Mouse (Mus musculus) limb, embryonic 12.5 days (tissue): ENCODE measurements around the gene Ccdc83. TPM values are rescaled to one million over a fixed set of nuclear protein-coding genes. Genes with fewer than 3 reads are reported as not detected.
A peak's percentile ranks its signal among the peaks of the same experiment; 100 is the strongest.
"Not testable (repeated sequence)": the region's sequence is repeated elsewhere in the genome, so short reads cannot be mapped to it uniquely, and the experiment has no call there.

ENCODE experiments used
- ATAC-seq: fragments of 200-750 bp; cut with Nextera tagmentation; 2 replicates; pipeline ENCODE4 v1.8.0; 2017; ENCODE audit warnings: low read depth, moderate TSS enrichment; ENCODE audit not compliant: insufficient number of reproducible peaks, insufficient read depth, low FRiP score, low TSS enrichment
- H3K27ac ChIP-seq: fragments of 300-500 bp; sonication (generic); 2 replicates; pipeline ENCODE4 v1.5.1; 2016; ENCODE audit warnings: mild to moderate bottlenecking, moderate library complexity
- H3K27me3 ChIP-seq: fragments of 300-500 bp; sonication (generic); 2 replicates; pipeline ENCODE4 v1.6.1; 2016; ENCODE audit warnings: mild to moderate bottlenecking, moderate library complexity
- H3K36me3 ChIP-seq: fragments of 300-500 bp; sonication (generic); 2 replicates; pipeline ENCODE4 v1.6.1; 2016; ENCODE audit warnings: mild to moderate bottlenecking, moderate library complexity
- H3K4me1 ChIP-seq: fragments of 300-500 bp; sonication (generic); replicated peaks from 2 replicates; pipeline ENCODE4 v1.6.1; 2016
- H3K4me2 ChIP-seq: fragments of 300-500 bp; sonication (generic); 2 replicates; pipeline ENCODE4 v1.6.1; 2016; ENCODE audit warnings: mild to moderate bottlenecking, moderate library complexity
- H3K4me3 ChIP-seq: fragments of 300-500 bp; sonication (generic); replicated peaks from 2 replicates; pipeline ENCODE4 v1.5.1; 2016; ENCODE audit warnings: mild to moderate bottlenecking
- H3K9ac ChIP-seq: fragments of 300-500 bp; sonication (generic); replicated peaks from 2 replicates; pipeline ENCODE4 v1.6.1; 2016; ENCODE audit warnings: mild to moderate bottlenecking, moderate library complexity
- H3K9me3 ChIP-seq: fragments of 300-500 bp; sonication (generic); 2 replicates; pipeline ENCODE4 v1.6.1; 2016; ENCODE audit warnings: mild to moderate bottlenecking, moderate library complexity
- WGBS: fragments of 180-500 bp; shearing (Covaris S2); methylation state at CpG from one replicate; pipeline ENCODE4 v1.1.7; 2016; 5-methylcytosine and 5-hydroxymethylcytosine counted together
- polyA plus RNA-seq: library from polyadenylated mRNA; unstranded; fragments of >200 nt; fragmentation: Nextera tagmentation; extraction: Ambion mirVana; gene quantifications from 2 replicates; pipeline ENCODE4 v1.2.1, GENCODE M21; 2016

Ccdc83 gene
- polyA plus RNA-seq, 1 experiment from 2014 or later, result not detected

GRCm38 (mm10) chr7:90258701-90259100, 6.9 kb downstream of the Ccdc83 start:
- 89% methylated on average over 2 of the region's 2 CpGs for WGBS
- H3K4me2 ChIP-seq, result no peak overlapping the region
- H3K4me1 ChIP-seq, result no peaks in the 10 kb centered on the region
- H3K9ac ChIP-seq, result no peak overlapping the region
- H3K36me3 ChIP-seq, result no peaks in the 10 kb centered on the region
- no peaks in the 10 kb centered on the region for H3K9me3 ChIP-seq
- no peak for ATAC-seq
- H3K27me3 ChIP-seq, result no peaks in the 10 kb centered on the region
- no peak overlapping the region for H3K4me3 ChIP-seq
- H3K27ac ChIP-seq, result no peak overlapping the region

GRCm38 (mm10) chr7:90252946-90253345, 12.6 kb downstream of the Ccdc83 start:
- no peaks in the 10 kb centered on the region for H3K27me3 ChIP-seq
- ATAC-seq, result no peak
- H3K27ac ChIP-seq, result no peak overlapping the region
- H3K36me3 ChIP-seq, result no peaks in the 10 kb centered on the region
- H3K9me3 ChIP-seq, result no peaks in the 10 kb centered on the region
- H3K4me3 ChIP-seq, result no peak overlapping the region
- H3K9ac ChIP-seq, result no peak overlapping the region
- 77% methylated on average over 5 of the region's 5 CpGs for WGBS
- H3K4me2 ChIP-seq, result no peak overlapping the region
- H3K4me1 ChIP-seq, result no peaks in the 10 kb centered on the region

- H3K36me3 ChIP-seq, result no peaks in the 10 kb centered on the region
- 73% methylated on average over 5 of the region's 5 CpGs for WGBS
- no peak overlapping the region for H3K4me2 ChIP-seq
- no peak overlapping the region for H3K27ac ChIP-seq
- H3K4me3 ChIP-seq, result no peak overlapping the region
- no peaks in the 10 kb centered on the region for H3K4me1 ChIP-seq
- no peak for ATAC-seq
- H3K9ac ChIP-seq, result no peak overlapping the region
- no peaks in the 10 kb centered on the region for H3K27me3 ChIP-seq
- no peaks in the 10 kb centered on the region for H3K9me3 ChIP-seq
Observed at GRCm38 (mm10) chr7:90243643-90244042, 21.9 kb downstream of the Ccdc83 start.

- H3K27ac ChIP-seq, result no peak overlapping the region
- H3K4me3 ChIP-seq, result no peak overlapping the region
- no peak overlapping the region for H3K4me2 ChIP-seq
- no peak overlapping the region for H3K9ac ChIP-seq
- 90% methylated on average over 6 of the region's 6 CpGs for WGBS
- no peaks in the 10 kb centered on the region for H3K27me3 ChIP-seq
- no peaks in the 10 kb centered on the region for H3K36me3 ChIP-seq
- ATAC-seq, result no peak
- H3K9me3 ChIP-seq, result no peaks in the 10 kb centered on the region
- no peaks in the 10 kb centered on the region for H3K4me1 ChIP-seq
Observed at GRCm38 (mm10) chr7:90243151-90243550, 22.4 kb downstream of the Ccdc83 start.

- 41% methylated on average over 4 of the region's 4 CpGs for WGBS
- Histone ChIP-seq H3K27me3 (no peaks in the 10 kb centered on the region), H3K36me3 (no peaks in the 10 kb centered on the region), H3K27ac (no peak overlapping the region), H3K4me2 (no peak overlapping the region), H3K4me3 (no peak overlapping the region), H3K9ac (no peak overlapping the region), H3K4me1 (0 out of 2 replicates have a peak, but pooled peaks cover 4% of the 10 kb centered on the region), H3K9me3 (no peaks in the 10 kb centered on the region)
- no peak for ATAC-seq
Observed at GRCm38 (mm10) chr7:90236289-90236905, 29.2 kb downstream of the Ccdc83 start.

GRCm38 (mm10) chr7:90233921-90234320, 31.7 kb downstream of the Ccdc83 start:
- H3K27ac ChIP-seq, result no peak overlapping the region
- no peak overlapping the region for H3K4me2 ChIP-seq
- no peaks in the 10 kb centered on the region for H3K9me3 ChIP-seq
- H3K9ac ChIP-seq, result no peak overlapping the region
- no peak for ATAC-seq
- no peaks in the 10 kb centered on the region for H3K36me3 ChIP-seq
- no peaks in the 10 kb centered on the region for H3K27me3 ChIP-seq
- H3K4me1 ChIP-seq, result 0 out of 2 replicates have a peak, but pooled peaks cover 4% of the 10 kb centered on the region
- no peak overlapping the region for H3K4me3 ChIP-seq
- WGBS, result 49% methylated on average over 4 of the region's 4 CpGs

GRCm38 (mm10) chr7:90231431-90231830, 34.1 kb downstream of the Ccdc83 start:
- no peak overlapping the region for H3K9ac ChIP-seq
- no peaks in the 10 kb centered on the region for H3K36me3 ChIP-seq
- no peak for ATAC-seq
- H3K4me2 ChIP-seq, result no peak overlapping the region
- H3K27me3 ChIP-seq, result no peaks in the 10 kb centered on the region
- H3K9me3 ChIP-seq, result no peaks in the 10 kb centered on the region
- H3K27ac ChIP-seq, result no peak overlapping the region
- H3K4me1 ChIP-seq, result 0 out of 2 replicates have a peak, but pooled peaks cover 4% of the 10 kb centered on the region
- H3K4me3 ChIP-seq, result no peak overlapping the region
- WGBS, result 78% methylated on average over 9 of the region's 9 CpGs

GRCm38 (mm10) chr7:90228884-90229283, 36.7 kb downstream of the Ccdc83 start:
- not testable (repeated sequence) for ATAC-seq, H3K4me2 ChIP-seq, H3K27ac ChIP-seq, H3K27me3 ChIP-seq, H3K9ac ChIP-seq, H3K4me3 ChIP-seq, H3K4me1 ChIP-seq, H3K9me3 ChIP-seq, H3K36me3 ChIP-seq

- Histone ChIP-seq H3K4me3 (no peak overlapping the region), H3K4me2 (no peak overlapping the region), H3K4me1 (no peaks in the 10 kb centered on the region), H3K9me3 (no peaks in the 10 kb centered on the region), H3K27me3 (no peaks in the 10 kb centered on the region), H3K9ac (no peak overlapping the region), H3K27ac (no peak overlapping the region), H3K36me3 (no peaks in the 10 kb centered on the region)
- WGBS, result 87% methylated on average over 4 of the region's 4 CpGs
- no peak for ATAC-seq
Observed at GRCm38 (mm10) chr7:90228075-90228474, 37.5 kb downstream of the Ccdc83 start.

- ATAC-seq, result no peak
- H3K9ac ChIP-seq, result no peak overlapping the region
- WGBS, result 81% methylated on average over 2 of the region's 2 CpGs
- H3K4me2 ChIP-seq, result no peak overlapping the region
- H3K36me3 ChIP-seq, result no peaks in the 10 kb centered on the region
- no peak overlapping the region for H3K4me3 ChIP-seq
- H3K9me3 ChIP-seq, result no peaks in the 10 kb centered on the region
- H3K4me1 ChIP-seq, result peaks cover 11% of the 10 kb centered on the region; the same call in 1 of the 2 replicates
- no peak overlapping the region for H3K27ac ChIP-seq
- no peaks in the 10 kb centered on the region for H3K27me3 ChIP-seq
Observed at GRCm38 (mm10) chr7:90221487-90221886, 44.1 kb downstream of the Ccdc83 start.

GRCm38 (mm10) chr7:90218122-90218521, 47.5 kb downstream of the Ccdc83 start:
- H3K36me3 ChIP-seq, result no peaks in the 10 kb centered on the region
- no peak for ATAC-seq
- 87% methylated on average over 5 of the region's 5 CpGs for WGBS

GRCm38 (mm10) chr7:90216511-90216910, 49.1 kb downstream of the Ccdc83 start:
- ATAC-seq, result peak; percentile 49; the same call in 1 of the 2 replicates
- Histone ChIP-seq H3K4me2 (no peak overlapping the region), H3K4me1 (peaks cover 15% of the 10 kb centered on the region; the same call in 1 of the 2 replicates), H3K27me3 (no peaks in the 10 kb centered on the region), H3K9ac (no peak overlapping the region), H3K9me3 (no peaks in the 10 kb centered on the region), H3K4me3 (no peak overlapping the region), H3K36me3 (no peaks in the 10 kb centered on the region), H3K27ac (peak overlapping the region; percentile 86)
- 51% methylated on average over 8 of the region's 8 CpGs for WGBS

More at GRCm38 (mm10) chr7:90218122-90218521, 47.5 kb downstream of the Ccdc83 start:
- Histone ChIP-seq H3K4me2 (no peak overlapping the region), H3K27ac (no peak overlapping the region), H3K9ac (no peak overlapping the region), H3K9me3 (no peaks in the 10 kb centered on the region), H3K4me1 (peaks cover 15% of the 10 kb centered on the region; the same call in 1 of the 2 replicates), H3K27me3 (no peaks in the 10 kb centered on the region), H3K4me3 (no peak overlapping the region)
